ENCODE assay signal across 8 mouse cellular contexts in the genomic region with DNA sequence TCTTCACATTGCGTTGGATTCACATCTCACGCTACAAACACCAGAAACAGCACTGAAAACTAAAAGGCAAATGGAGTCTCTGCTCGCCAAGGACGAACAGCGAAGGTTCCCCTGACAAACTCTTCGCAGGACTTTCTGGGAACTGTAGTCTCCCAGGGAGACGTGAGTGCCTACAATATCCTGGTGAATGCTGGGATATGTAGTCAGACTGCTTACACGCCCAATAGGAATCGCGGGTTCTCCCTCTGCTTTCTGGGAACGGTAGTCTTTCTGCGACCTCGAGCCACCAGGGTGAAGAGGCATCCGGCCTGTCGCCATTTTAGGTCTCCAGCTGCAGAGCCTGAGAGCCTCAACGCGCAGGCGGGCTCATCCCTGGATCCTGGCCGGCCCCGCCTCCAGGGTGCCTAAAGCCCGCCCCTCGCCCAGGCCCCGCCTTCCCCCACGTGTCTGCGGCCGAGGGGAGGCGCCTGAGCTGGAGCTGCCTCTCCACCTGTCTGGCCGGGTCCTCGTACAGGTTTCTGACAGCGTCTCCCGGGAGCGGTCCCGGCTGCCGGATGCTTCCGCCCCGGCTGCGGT. TPM values are rescaled to one million over a fixed set of nuclear protein-coding genes. Genes with fewer than 3 reads are reported as not detected.
DNase-seq lines count a peak whose midpoint lies in the region; ATAC-seq lines count a peak whose summit lies in the region.
"Not testable (repeated sequence)": the region's sequence is repeated elsewhere in the genome, so short reads cannot be mapped to it uniquely, and the experiment has no call there.

Gene Desi2, plus strand, starts transcription at position 202 of the 576 bp plus-strand sequence.

- peak within 1 kb of the TSS; percentile 70 for H3K4me3 ChIP-seq in lung, embryonic 16.5 days (ENCODE audit: low read length)

- under 1% methylated on average over 36 of the region's 37 CpGs for WGBS in lung, embryonic 16.5 days

- peak within 1 kb of the TSS; percentile 75 for H3K27ac ChIP-seq in lung, embryonic 16.5 days (ENCODE audit: low read length)

- peak within 1 kb of the TSS; percentile 75 for H3K4me2 ChIP-seq in lung, embryonic 16.5 days (ENCODE audit: low read depth, low read length)

- H3K9me3 ChIP-seq in lung, embryonic 16.5 days (ENCODE audit: control insufficient read depth, low read length): not testable (repeated sequence)

- peak; percentile 98 to 99 for ATAC-seq in hematopoietic stem cell, adult 5-6 weeks (replicated peaks in 1 of 2; ENCODE audit: insufficient read depth in 1 of 2, low FRiP score in 2 of 2, low TSS enrichment in 1 of 2, low read depth in 1 of 2, poor library complexity in 2 of 2, severe bottlenecking in 2 of 2)
- ATAC-seq in lung, embryonic 16.5 days (ENCODE audit: low read depth): peak; percentile 99

- H3K36me3 ChIP-seq in lung, embryonic 16.5 days (ENCODE audit: control insufficient read depth, insufficient read depth, low read length): not testable (repeated sequence)

- not testable (repeated sequence) for H3K4me1 ChIP-seq in lung, embryonic 16.5 days (replicated peaks; ENCODE audit: control insufficient read depth, insufficient read depth, low read length)

- peak within 1 kb of the TSS; percentile 69 for H3K9ac ChIP-seq in lung, embryonic 16.5 days (ENCODE audit: low read length)

- peak; percentile 97 for DNase-seq in MEL-GATA-1-ER (ENCODE audit: extremely low read depth, low read depth)
- peak; percentile 93 for DNase-seq in cerebellum, adult 8-10 months
- peak; percentile 96 for DNase-seq in forelimb bud, embryonic 11.5 days (ENCODE audit: low read depth, low spot score)
- peak; percentile 97 for DNase-seq in layer of hippocampus, adult 9-10 months (ENCODE audit: low spot score)
- peak; percentile 80 for DNase-seq in ovary, postnatal 10 days (ENCODE audit: low spot score)
- peak; percentile 87 to 95 for DNase-seq in thymus, postnatal 10 days (ENCODE audit: low spot score in 2 of 2)

- H3K27me3 ChIP-seq in lung, embryonic 16.5 days (ENCODE audit: control insufficient read depth, insufficient read depth, low read depth, low read length): not testable (repeated sequence)

RNA-seq across cellular contexts. Expression of gene Desi2, which starts in this region (rescaled TPM):
- 14.4 and 22.0 TPM in 2 replicates for total RNA-seq in hematopoietic stem cell, adult 5-6 weeks (2017)
- 22.1 and 23.3 TPM in 2 replicates for polyA plus RNA-seq in lung, embryonic 16.5 days (2015; fragmentation: Nextera tagmentation; extraction: Ambion mirVana)

Comparison
In these comparisons a context has a peak if more than half of its experiments do, and no peak if none do; other contexts are left out.
1. Peak in every context shown above with its lines: DNase-seq, ATAC-seq, H3K4me3 ChIP-seq and H3K27ac ChIP-seq.